Mouse (Mus musculus): ENCODE measurements at regions not wholly inside any gene's neighbourhood (a gene's known extent, or its start where the extent isn't known, plus 50 kb on each side); places are given as distances from the start of the nearest gene placed in this dataset.

- DNase-seq: no peak
Observed at GRCm38 (mm10) chr8:116115811-116116372, 388.9 kb upstream of the Dynlrb2 start.

GRCm38 (mm10) chr8:116114978-116115377 is 389.8 kb upstream of the Dynlrb2 start:
- DNase-seq: no peak

- DNase-seq: no peak
Observed at GRCm38 (mm10) chr8:116114502-116114901, 390.3 kb upstream of the Dynlrb2 start.

GRCm38 (mm10) chr8:116111168-116111567 is 393.6 kb upstream of the Dynlrb2 start:
- no peak for DNase-seq

GRCm38 (mm10) chr8:116096666-116097065 is 389.1 kb upstream of the Maf start:
- DNase-seq: no peak

- DNase-seq: no peak
Observed at GRCm38 (mm10) chr8:116083156-116083555, 375.6 kb upstream of the Maf start.

- DNase-seq: no peak
Observed at GRCm38 (mm10) chr8:116078849-116079407, 371.3 kb upstream of the Maf start.

GRCm38 (mm10) chr8:116071497-116071896 is 363.9 kb upstream of the Maf start:
- no peak for DNase-seq

GRCm38 (mm10) chr8:116069538-116069937 is 361.9 kb upstream of the Maf start:
- no peak for DNase-seq

- DNase-seq: no peak
Observed at GRCm38 (mm10) chr8:116067978-116068375, 360.4 kb upstream of the Maf start.

GRCm38 (mm10) chr8:116067182-116067977 is 359.8 kb upstream of the Maf start:
- no peak for DNase-seq

GRCm38 (mm10) chr8:116065871-116066270 is 358.3 kb upstream of the Maf start:
- no peak for DNase-seq

GRCm38 (mm10) chr8:116065327-116065726 is 357.7 kb upstream of the Maf start:
- DNase-seq: no peak

GRCm38 (mm10) chr8:116064562-116064961 is 357.0 kb upstream of the Maf start:
- no peak for DNase-seq

GRCm38 (mm10) chr8:116063541-116063940 is 355.9 kb upstream of the Maf start:
- no peak for DNase-seq

GRCm38 (mm10) chr8:116053483-116053882 is 345.9 kb upstream of the Maf start:
- DNase-seq: no peak

GRCm38 (mm10) chr8:116053043-116053442 is 345.4 kb upstream of the Maf start:
- no peak for DNase-seq

- no peak for DNase-seq
Observed at GRCm38 (mm10) chr8:116048480-116048879, 340.9 kb upstream of the Maf start.

GRCm38 (mm10) chr8:116046859-116047258 is 339.3 kb upstream of the Maf start:
- no peak for DNase-seq

- DNase-seq: no peak
Observed at GRCm38 (mm10) chr8:116045526-116045925, 337.9 kb upstream of the Maf start.

GRCm38 (mm10) chr8:116043381-116043780 is 335.8 kb upstream of the Maf start:
- no peak for DNase-seq

GRCm38 (mm10) chr8:116030966-116031365 is 323.4 kb upstream of the Maf start:
- DNase-seq: no peak

GRCm38 (mm10) chr8:116025321-116025720 is 317.7 kb upstream of the Maf start:
- DNase-seq: no peak

GRCm38 (mm10) chr8:116024811-116025210 is 317.2 kb upstream of the Maf start:
- no peak for DNase-seq

Measured in B cell, adult 2 months (primary cell).